Mouse (Mus musculus): ENCODE data around the gene Parp6.

DNA sequence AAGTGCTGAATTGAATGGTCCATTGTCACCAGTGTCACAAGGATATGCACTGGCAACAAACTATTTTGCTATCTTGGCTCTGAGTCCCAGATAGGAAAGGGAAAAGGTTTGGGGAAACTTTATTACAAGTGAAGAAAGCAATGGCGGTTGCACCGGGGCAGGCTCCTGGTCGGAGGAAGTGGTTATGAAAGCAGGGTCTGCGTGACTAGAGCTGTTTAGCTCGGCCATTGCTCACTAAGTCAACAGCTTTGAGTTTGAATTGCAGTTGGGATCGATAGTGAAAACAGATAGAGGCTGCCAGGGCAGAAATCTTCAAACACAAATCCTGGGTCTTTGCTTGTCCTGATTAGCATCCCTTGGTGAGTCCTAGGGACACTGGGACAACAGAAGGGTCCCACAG, 50.8 kb downstream of the Parp6 start:
- TF ChIP-seq CTCF (IDR thresholded peaks at IDR 0.05; ENCODE audit: low read depth, low read length) = no peak
- no peak for TF ChIP-seq POLR2A (IDR thresholded peaks at IDR 0.05; ENCODE audit: extremely low read depth, insufficient read depth, low read length)

Data from liver, adult 2 months (tissue).